Mouse (Mus musculus) embryo, embryonic 11 days (tissue): ENCODE measurements around the gene Dnmt3a.
A peak's percentile ranks its signal among the peaks of the same experiment; 100 is the strongest.

Experiments
- DNase-seq: peaks from one replicate; pipeline ENCODE4 v3.0.0-alpha.2; 2015

Dnmt3a gene

GRCm38 (mm10) chr12:3805852-3806251 lies at the start of gene Dnmt3a:
Gene Dnmt3a (plus strand): TSS chr12:3806007.
- no peak for DNase-seq

- DNase-seq: no peak
Measured at GRCm38 (mm10) chr12:3756216-3756615, 49.6 kb upstream of the Dnmt3a start.

- no peak for DNase-seq
Measured at GRCm38 (mm10) chr12:3758127-3758526, 47.7 kb upstream of the Dnmt3a start.

GRCm38 (mm10) chr12:3759419-3759818 lies 46.4 kb upstream of the Dnmt3a start:
- DNase-seq: peak; percentile 25

- DNase-seq: no peak
Measured at GRCm38 (mm10) chr12:3760876-3761590, 44.8 kb upstream of the Dnmt3a start.

- DNase-seq: no peak
Measured at GRCm38 (mm10) chr12:3761591-3762295, 44.1 kb upstream of the Dnmt3a start.

- no peak for DNase-seq
Measured at GRCm38 (mm10) chr12:3764191-3764804, 41.5 kb upstream of the Dnmt3a start.

GRCm38 (mm10) chr12:3767360-3767759 lies 38.4 kb upstream of the Dnmt3a start:
- no peak for DNase-seq

- DNase-seq: no peak
Measured at GRCm38 (mm10) chr12:3768391-3768790, 37.4 kb upstream of the Dnmt3a start.

GRCm38 (mm10) chr12:3770546-3770945 lies 35.3 kb upstream of the Dnmt3a start:
- no peak for DNase-seq

- DNase-seq: no peak
Measured at GRCm38 (mm10) chr12:3771080-3771479, 34.7 kb upstream of the Dnmt3a start.

GRCm38 (mm10) chr12:3773643-3774042 lies 32.2 kb upstream of the Dnmt3a start:
- DNase-seq: no peak

GRCm38 (mm10) chr12:3776015-3776414 lies 29.8 kb upstream of the Dnmt3a start:
- no peak for DNase-seq

- DNase-seq: no peak
Measured at GRCm38 (mm10) chr12:3777682-3778081, 28.1 kb upstream of the Dnmt3a start.

GRCm38 (mm10) chr12:3778286-3778685 lies 27.5 kb upstream of the Dnmt3a start:
- no peak for DNase-seq

GRCm38 (mm10) chr12:3779639-3780038 lies 26.2 kb upstream of the Dnmt3a start:
- no peak for DNase-seq

- peak; percentile 81 for DNase-seq
Measured at GRCm38 (mm10) chr12:3780405-3780891, 25.4 kb upstream of the Dnmt3a start.

- DNase-seq: peak; percentile 67
Measured at GRCm38 (mm10) chr12:3780931-3781471, 24.8 kb upstream of the Dnmt3a start.

GRCm38 (mm10) chr12:3781482-3781881 lies 24.3 kb upstream of the Dnmt3a start:
- peak; percentile 86 for DNase-seq

GRCm38 (mm10) chr12:3783196-3783825 lies 22.5 kb upstream of the Dnmt3a start:
- peak; percentile 45 for DNase-seq

- no peak for DNase-seq
Measured at GRCm38 (mm10) chr12:3784258-3784657, 21.5 kb upstream of the Dnmt3a start.

- no peak for DNase-seq
Measured at GRCm38 (mm10) chr12:3784729-3785128, 21.1 kb upstream of the Dnmt3a start.

GRCm38 (mm10) chr12:3787041-3787440 lies 18.8 kb upstream of the Dnmt3a start:
- DNase-seq: no peak
